Mouse (Mus musculus) duodenum, adult 2 months (tissue): ENCODE measurements around the gene Carnmt1. TPM values are rescaled to one million over a fixed set of nuclear protein-coding genes. Genes with fewer than 3 reads are reported as not detected.

Experiments
- polyA plus RNA-seq: library from polyadenylated mRNA; depleted of rRNA; stranded (reverse); fragments of >200 nt; gene quantifications from 2 replicates; pipeline ENCODE4 v1.2.3, GENCODE M21; 2012; ENCODE audit warnings: low replicate concordance; rRNA removed

Carnmt1 gene
- polyA plus RNA-seq: 3.7 and 4.1 TPM in 2 replicates

GRCm38 (mm10) chr19:18670608-18671007 lies at the start of gene Carnmt1:
Gene Carnmt1 (plus strand): TSS chr19:18670764.

DNA sequence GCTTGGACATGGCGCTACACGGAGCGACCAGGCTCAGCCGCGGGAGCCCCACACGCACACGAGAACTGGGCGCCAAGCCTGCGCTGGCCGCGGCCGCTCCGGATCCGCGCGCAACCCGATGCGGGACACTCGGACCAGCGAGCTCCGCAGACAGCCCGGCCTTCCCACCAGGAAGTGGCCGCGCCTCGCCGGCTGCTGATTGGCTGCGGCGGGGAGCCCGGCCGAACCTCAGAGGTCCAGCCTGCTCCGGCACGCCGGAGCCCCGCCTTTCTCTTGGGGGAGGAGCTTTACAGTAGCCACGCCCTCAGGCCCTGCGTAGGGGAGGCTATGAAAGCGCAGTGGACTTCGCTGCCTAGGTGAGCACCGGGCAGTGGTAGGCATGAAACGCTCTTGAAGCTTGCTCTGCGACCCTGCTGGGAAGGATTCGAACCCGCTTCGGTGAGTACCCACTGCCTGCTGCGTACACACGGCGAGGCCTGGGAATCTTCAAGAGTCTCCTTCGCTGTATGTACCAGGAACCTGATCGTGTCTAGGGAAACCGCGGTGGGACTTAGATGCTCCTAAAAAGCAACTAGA lies 38.8 kb upstream of the Carnmt1 start, which contains the start of the genes Ostf1 and Nmrk1:
Gene Ostf1, minus strand, starts transcription at position 180 of the 576 bp plus-strand sequence.
Gene Nmrk1, plus strand, starts transcription at position 307 of the 576 bp plus-strand sequence.

DNA sequence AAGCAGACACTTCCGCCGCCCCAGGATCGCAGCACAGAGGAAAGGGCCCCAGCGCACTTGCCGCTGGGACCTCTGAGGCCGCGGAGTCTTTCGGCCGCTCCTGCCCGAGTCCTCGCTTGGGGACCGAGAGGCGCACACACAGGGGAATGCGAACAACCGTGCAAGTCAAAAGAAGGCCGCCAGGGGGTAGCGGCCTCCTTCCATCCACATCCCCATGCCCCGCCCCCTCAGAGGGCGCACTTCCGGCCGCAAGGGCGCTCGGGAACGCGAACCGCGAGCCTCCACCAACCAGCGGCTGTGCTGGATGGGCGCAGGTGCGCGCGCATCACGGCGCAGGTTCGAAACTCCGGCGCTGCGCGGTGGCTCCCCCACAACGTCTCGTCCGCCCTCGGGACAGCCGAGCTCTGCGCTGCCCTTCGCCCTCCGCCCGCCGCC lies 42.3 kb downstream of the Carnmt1 start, which contains the start of gene D030056L22Rik:
Gene D030056L22Rik, plus strand, starts transcription at position 328 of the 435 bp plus-strand sequence.

DNA sequence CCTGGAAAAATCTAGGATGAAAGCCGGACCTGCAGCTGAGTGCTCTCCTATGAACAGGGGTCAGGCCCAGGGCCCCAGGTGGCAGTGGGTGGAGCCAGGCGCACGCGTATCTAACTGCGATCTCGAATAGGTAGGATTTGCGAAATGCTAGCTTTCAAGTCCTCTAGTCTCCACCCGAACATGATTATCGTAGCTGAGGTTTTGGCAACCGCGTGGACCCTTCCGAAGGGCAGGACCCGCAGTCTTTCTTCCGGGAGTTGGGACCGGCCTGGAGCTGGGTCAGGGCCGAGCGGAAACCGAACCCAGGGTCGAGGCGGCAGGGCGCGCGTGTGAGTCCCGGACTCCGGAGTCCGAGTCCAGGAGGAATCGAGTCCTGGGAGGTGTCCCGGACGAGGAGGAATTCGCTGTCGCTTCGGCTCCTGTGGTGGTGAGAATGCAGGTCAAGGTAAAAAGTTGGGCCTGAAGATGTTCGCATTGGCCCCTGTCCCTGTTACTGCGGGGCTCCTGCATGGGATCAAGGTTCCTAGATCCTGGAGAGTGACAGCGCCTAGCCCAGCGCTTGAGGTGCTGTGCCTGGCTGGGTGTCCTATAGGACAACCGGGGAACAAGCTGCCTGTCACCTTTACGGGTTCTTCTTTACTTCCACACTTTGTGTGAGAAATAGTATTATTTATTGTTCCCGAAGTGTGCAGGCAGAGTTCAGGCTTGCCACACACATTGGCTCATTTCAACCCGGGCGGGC lies 79.2 kb downstream of the Carnmt1 start, which contains the start of gene Trpm6:
Gene Trpm6, plus strand, starts transcription at position 386 of the 742 bp plus-strand sequence.

Other genes starting within 250 kb of the Carnmt1 start
- 48.6 and 67.7 TPM in 2 replicates for gene Ostf1, start 38.9 kb upstream of the Carnmt1 start, polyA plus RNA-seq
- gene Nmrk1, start 38.8 kb upstream of the Carnmt1 start, polyA plus RNA-seq: 3.1 and 3.5 TPM in 2 replicates
- gene D030056L22Rik, start 42.4 kb downstream of the Carnmt1 start, polyA plus RNA-seq: 13.9 and 18.3 TPM in 2 replicates
- 0.02 TPM in 1 of 2 replicates, not detected in the other for gene Trpm6, start 79.2 kb downstream of the Carnmt1 start, polyA plus RNA-seq